Mouse (Mus musculus) olfactory bulb, adult 2 months (tissue): ENCODE measurements at regions not wholly inside any gene's neighbourhood (a gene's known extent, or its start where the extent isn't known, plus 50 kb on each side); places are given as distances from the start of the nearest gene placed in this dataset.

ENCODE experiments used
- CTCF ChIP-seq: fragments of 200-500 bp; IDR thresholded peaks from 2 replicates; pipeline ENCODE4 v1.5.1; 2012; ENCODE audit warnings: low read depth, mild to moderate bottlenecking, low read length, moderate library complexity; ENCODE audit not compliant: insufficient read depth
- POLR2A ChIP-seq: fragments of 200-500 bp; IDR thresholded peaks from 2 replicates; pipeline ENCODE4 v1.6.1; 2012; ENCODE audit warnings: mild to moderate bottlenecking, low read depth, low read length, moderate library complexity; ENCODE audit not compliant: insufficient read depth

GRCm38 (mm10) chr13:101095057-101095831, 262.0 kb upstream of the Slc30a5 start:
- TF ChIP-seq POLR2A (no peak), CTCF (no peak)
